Mouse (Mus musculus) activated CD4-positive, CD25-positive, alpha-beta regulatory T cell, adult 4 months (primary cell): ENCODE measurements around the gene Lipt2. TPM values are rescaled to one million over a fixed set of nuclear protein-coding genes. Genes with fewer than 3 reads are reported as not detected.

Experiments
- ATAC-seq: one replicate; pipeline ENCODE4 v1.8.0; 2017
- polyA plus RNA-seq, 2 experiments: library from polyadenylated mRNA; unstranded; fragments of 100-300 nt; shearing (Covaris generic); gene quantifications; one replicate each; pipeline ENCODE4 v1.2.1; 2017

The Lipt2 gene
- under 1 TPM in 1 of 2 experiments, not detected in 1; 0.56 TPM for polyA plus RNA-seq

GRCm38 (mm10) chr7:100159105-100159841 lies at the start of gene Lipt2:
Gene Lipt2, plus strand, starts transcription at chr7:100159277.
- peak; percentile 93 for ATAC-seq

- no peak for ATAC-seq
These were observed 47.6 kb upstream of the Lipt2 start for GRCm38 (mm10) chr7:100111506-100111905.

- no peak for ATAC-seq
These were observed 45.3 kb upstream of the Lipt2 start for GRCm38 (mm10) chr7:100113821-100114220.

- ATAC-seq: no peak
These were observed 44.8 kb upstream of the Lipt2 start for GRCm38 (mm10) chr7:100114279-100114678.

- ATAC-seq: no peak
These were observed 38.3 kb upstream of the Lipt2 start for GRCm38 (mm10) chr7:100120791-100121261.

- peak; percentile 92 for ATAC-seq
These were observed 37.7 kb upstream of the Lipt2 start, which contains the start of gene Pold3 for GRCm38 (mm10) chr7:100121376-100121789. Gene Pold3, minus strand, starts transcription at chr7:100121565.

GRCm38 (mm10) chr7:100123486-100123885 lies 35.6 kb upstream of the Lipt2 start:
- ATAC-seq: no peak

- no peak for ATAC-seq
These were observed 34.9 kb upstream of the Lipt2 start for GRCm38 (mm10) chr7:100124211-100124610.

- no peak for ATAC-seq
These were observed 33.9 kb upstream of the Lipt2 start for GRCm38 (mm10) chr7:100125166-100125565.

GRCm38 (mm10) chr7:100126514-100126913 lies 32.6 kb upstream of the Lipt2 start:
- no peak for ATAC-seq

- ATAC-seq: no peak
These were observed 30.6 kb upstream of the Lipt2 start for GRCm38 (mm10) chr7:100128262-100129041.

- no peak for ATAC-seq
These were observed 28.5 kb upstream of the Lipt2 start for GRCm38 (mm10) chr7:100130592-100130991.

GRCm38 (mm10) chr7:100132379-100132778 lies 26.7 kb upstream of the Lipt2 start:
- ATAC-seq: no peak

GRCm38 (mm10) chr7:100137038-100137437 lies 22.0 kb upstream of the Lipt2 start:
- ATAC-seq: no peak

GRCm38 (mm10) chr7:100138075-100138474 lies 21.0 kb upstream of the Lipt2 start:
- no peak for ATAC-seq

- no peak for ATAC-seq
These were observed 18.5 kb upstream of the Lipt2 start for GRCm38 (mm10) chr7:100140591-100140990.

- no peak for ATAC-seq
These were observed 10.5 kb upstream of the Lipt2 start for GRCm38 (mm10) chr7:100148586-100148985.

GRCm38 (mm10) chr7:100150086-100150485 lies 9.0 kb upstream of the Lipt2 start:
- no peak for ATAC-seq

- no peak for ATAC-seq
These were observed 8.5 kb upstream of the Lipt2 start for GRCm38 (mm10) chr7:100150626-100151025.

- ATAC-seq: no peak
These were observed 1.4 kb upstream of the Lipt2 start for GRCm38 (mm10) chr7:100157669-100158068.

GRCm38 (mm10) chr7:100160006-100160405 lies 929 bp downstream of the Lipt2 start:
- no peak for ATAC-seq

- no peak for ATAC-seq
These were observed 4.4 kb downstream of the Lipt2 start for GRCm38 (mm10) chr7:100163506-100163905.

- no peak for ATAC-seq
These were observed 9.6 kb downstream of the Lipt2 start for GRCm38 (mm10) chr7:100168654-100169053.

- ATAC-seq: no peak
These were observed 11.7 kb downstream of the Lipt2 start for GRCm38 (mm10) chr7:100170756-100171155.
